Mouse (Mus musculus) layer of hippocampus, postnatal 25 days (tissue): ENCODE measurements around the gene Cwc25. TPM values are rescaled to one million over a fixed set of nuclear protein-coding genes. Genes with fewer than 3 reads are reported as not detected.
"Not testable (repeated sequence)": the region's sequence is repeated elsewhere in the genome, so short reads cannot be mapped to it uniquely, and the experiment has no call there.

ENCODE experiments used
- DNase-seq, 2 experiments: peaks; one replicate each; pipeline ENCODE4 v3.0.0; 2022; ENCODE audit warnings: mixed read lengths in 2 of 2, low spot score in 1 of 2; ENCODE audit errors: extremely low spot score in 1 of 2
- total RNA-seq, 2 experiments: library from RNA; stranded (reverse); gene quantifications; 2 replicates each; pipeline ENCODE4 v1.2.3; 2021

The Cwc25 gene
- total RNA-seq, 2 experiments from 2014 or later: 19.2 to 20.6 TPM

DNA sequence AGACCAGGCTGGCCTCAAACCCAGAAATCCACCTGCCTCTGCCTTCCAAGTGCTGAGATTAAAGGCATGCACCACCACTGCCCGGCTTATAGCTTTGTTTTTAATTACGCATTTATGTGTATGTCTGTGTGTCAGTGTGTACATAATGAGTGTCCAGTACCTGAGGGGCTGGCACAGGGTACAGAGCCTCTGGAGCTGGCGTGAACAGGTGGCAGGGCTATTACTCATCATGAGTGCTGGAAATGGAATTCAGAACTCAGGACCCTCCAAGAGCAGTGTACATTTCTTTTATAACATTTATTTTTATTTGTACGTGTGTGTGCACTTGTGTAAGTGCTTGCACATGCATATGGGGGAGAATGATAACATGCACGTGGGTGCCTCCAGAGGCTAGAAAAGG lies 29.7 kb downstream of the Cwc25 start:
- DNase-seq: no peak

GRCm38 (mm10) chr11:97734810-97735209 lies 31.5 kb downstream of the Cwc25 start:
- not testable (repeated sequence) for DNase-seq

- no peak for DNase-seq
Measured at GRCm38 (mm10) chr11:97733689-97734088, 32.7 kb downstream of the Cwc25 start.

DNA sequence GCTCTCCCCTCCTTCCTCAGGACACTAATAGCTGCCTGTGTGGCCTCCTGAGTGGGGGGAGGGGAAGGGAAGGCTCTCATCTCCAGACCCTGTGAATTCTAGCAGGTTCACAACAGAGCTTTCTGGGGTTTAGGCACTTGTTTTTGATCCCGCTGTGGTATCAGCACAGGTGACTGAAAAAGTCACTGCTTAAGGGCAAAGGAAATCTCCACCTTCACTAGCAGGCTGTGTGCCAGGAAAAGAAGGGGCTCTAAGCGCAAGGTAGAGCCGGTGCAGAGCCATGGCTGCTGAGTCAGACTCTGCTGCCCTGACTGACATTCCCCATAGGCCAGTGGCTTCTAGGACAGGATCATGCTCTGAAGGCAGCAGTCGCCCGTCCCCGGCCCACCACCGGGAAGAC lies 37.6 kb downstream of the Cwc25 start:
- DNase-seq: no peak

DNA sequence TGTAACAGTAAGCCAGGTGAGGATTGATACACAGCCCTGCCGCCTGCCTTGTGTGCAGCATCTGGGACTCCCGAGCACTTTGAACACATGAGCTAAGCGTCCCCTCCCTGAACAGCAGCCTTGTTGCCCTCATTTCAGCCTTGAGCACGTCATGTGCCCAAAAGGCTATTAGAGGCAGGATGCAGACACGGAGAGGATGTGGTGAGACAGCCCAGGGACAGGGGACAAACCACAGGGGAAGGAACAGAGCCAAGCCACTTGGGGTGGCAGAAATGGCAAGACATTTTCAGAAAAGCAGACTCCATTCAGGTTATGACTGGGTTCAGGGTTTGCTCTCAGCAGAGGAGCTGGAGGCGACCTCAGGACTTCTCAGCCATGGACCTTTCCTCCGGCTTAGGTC lies 38.0 kb downstream of the Cwc25 start:
- no peak for DNase-seq

- no peak for DNase-seq
Measured at GRCm38 (mm10) chr11:97723709-97724108, 42.6 kb downstream of the Cwc25 start.

- DNase-seq: no peak
Measured at GRCm38 (mm10) chr11:97721338-97721737, 45.0 kb downstream of the Cwc25 start.

GRCm38 (mm10) chr11:97719041-97719440 lies 47.3 kb downstream of the Cwc25 start:
- no peak for DNase-seq

DNA sequence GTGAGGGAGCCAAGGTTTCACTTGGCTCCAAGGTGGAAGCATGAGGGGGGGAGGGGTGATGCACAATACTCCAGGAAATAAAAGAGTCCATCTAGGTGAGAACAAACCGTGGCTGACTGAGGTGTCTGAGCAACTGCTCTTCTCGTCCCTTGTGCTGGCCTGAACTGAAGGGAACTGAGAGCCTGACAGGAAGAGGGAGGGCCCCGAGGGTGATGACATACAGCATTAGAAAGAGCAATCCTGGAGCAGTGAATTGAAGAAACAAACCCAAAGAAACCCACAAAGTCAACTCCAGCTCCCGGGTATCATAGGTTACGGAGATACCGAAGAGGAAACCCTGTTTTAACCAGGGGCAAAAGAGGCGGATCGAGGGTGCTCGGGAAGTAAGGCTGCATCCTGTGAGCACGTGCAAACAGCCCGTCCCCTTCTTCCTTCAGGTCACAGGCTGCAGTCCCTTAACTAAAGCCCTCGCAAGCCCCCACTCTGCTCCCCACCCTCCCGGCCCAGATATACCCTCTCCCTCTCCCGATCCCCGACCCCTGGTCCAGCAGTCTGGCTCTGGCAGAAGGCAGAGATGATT lies 48.0 kb downstream of the Cwc25 start:
- DNase-seq: no peak

DNA sequence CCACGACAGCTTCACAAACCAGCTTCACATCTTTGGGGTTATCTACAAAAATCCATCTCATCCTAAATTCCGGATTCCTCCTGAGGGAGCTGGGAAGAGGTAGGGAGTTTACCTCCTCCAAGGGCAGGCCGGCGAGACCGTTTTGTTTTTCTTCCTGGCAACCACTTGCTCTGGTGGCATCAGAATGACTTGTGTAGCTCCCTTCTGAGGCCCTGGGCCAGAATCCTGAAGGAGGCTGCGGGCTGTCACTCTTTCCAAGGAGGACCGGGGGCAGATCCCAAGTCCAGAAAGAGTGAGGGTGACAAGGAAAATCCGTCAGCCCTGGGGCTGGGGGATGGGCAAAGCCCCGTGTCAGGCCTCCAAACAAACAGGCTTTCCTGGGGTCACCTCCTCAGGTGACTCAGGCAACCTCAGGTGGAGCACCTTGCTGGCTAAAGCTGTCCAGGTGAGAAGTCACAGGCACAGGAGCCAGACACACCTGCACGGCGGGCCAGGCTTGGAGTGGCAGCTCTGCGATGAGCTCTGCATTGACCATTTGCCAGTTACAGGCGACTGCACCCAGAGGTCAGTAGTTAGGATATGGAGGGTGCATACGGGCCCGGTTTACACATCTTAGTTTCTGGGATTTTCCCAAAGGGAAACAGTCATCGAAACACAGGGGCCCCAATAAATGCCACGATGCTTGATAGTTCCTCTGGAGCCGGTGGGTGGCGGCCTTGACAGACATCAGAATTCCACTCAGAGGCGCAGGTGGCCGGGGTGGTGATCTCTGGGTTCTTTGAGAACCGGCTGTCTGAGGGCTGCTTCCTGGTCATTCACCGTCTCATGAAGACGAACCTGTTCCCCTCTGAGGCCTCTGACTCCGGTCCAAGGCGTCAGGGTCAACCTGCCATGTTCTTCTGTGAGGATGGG lies 48.7 kb downstream of the Cwc25 start:
- DNase-seq: no peak

- no peak for DNase-seq
Measured at GRCm38 (mm10) chr11:97716021-97716420, 50.3 kb downstream of the Cwc25 start.

DNA sequence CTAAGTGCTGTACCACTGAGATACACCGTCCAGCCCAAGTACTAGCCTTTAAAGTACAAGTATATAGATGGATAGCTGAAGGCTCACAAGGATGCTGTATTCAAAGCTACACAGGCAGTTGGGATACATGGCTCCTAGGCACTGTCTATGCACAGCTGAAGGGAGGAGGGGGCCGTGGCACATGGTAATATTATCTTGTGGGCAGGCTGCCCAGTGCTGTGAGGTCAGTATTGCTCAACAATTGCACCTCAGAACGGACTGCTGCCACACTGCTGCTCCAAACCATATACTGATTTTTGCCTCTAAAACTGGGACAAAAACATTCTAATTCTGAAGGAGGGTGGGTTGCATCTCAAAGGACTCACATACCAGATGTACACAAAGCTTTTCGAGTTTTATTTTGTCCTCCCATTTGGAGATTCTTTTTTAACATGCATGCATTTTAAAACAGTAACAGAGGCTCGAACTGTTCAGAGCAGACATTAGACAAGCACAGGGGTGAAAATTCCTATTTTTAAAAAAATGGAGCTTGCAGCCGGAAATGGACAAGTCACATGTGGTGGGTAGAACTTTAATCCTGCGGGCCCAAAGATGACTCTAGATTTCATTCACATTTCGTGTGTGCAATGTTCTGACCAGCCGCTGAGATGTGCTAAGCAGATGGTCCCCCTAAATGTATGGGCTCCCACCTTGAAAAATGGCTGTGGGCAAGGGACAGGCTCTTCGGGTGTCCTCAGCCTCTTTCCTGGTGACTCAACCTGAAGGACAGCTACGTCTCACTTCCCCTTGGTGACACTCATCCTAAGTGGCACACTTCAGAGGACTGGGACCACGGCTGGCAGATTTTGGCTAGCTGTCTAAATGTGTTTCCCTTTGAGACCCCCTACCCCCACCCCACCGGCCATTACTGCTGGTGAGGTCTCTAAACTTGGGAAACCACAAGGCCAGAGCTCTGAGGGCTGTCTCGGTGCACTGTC lies 51.3 kb downstream of the Cwc25 start:
- DNase-seq: no peak

- no peak for DNase-seq
Measured at GRCm38 (mm10) chr11:97714356-97714755, 52.0 kb downstream of the Cwc25 start.

GRCm38 (mm10) chr11:97713896-97714295 lies 52.5 kb downstream of the Cwc25 start:
- no peak for DNase-seq

GRCm38 (mm10) chr11:97712286-97712685 lies 54.1 kb downstream of the Cwc25 start:
- DNase-seq: no peak

- no peak for DNase-seq
Measured at GRCm38 (mm10) chr11:97711200-97711900, 55.0 kb downstream of the Cwc25 start.

- not testable (repeated sequence) for DNase-seq
Measured at GRCm38 (mm10) chr11:97710067-97710466, 56.3 kb downstream of the Cwc25 start.

- DNase-seq: peak; percentile 92 to 98
Measured at GRCm38 (mm10) chr11:97703039-97703826, 63.1 kb downstream of the Cwc25 start, which contains the start of gene Psmb3. TSS of gene Psmb3 (plus strand) at chr11:97703399.

GRCm38 (mm10) chr11:97702393-97702745 lies 64.0 kb downstream of the Cwc25 start:
- peak; percentile 94 to 95 for DNase-seq
